Mouse (Mus musculus) cerebellum, adult (tissue): ENCODE data around the gene Rgs11.
"Not testable (repeated sequence)": the region's sequence is repeated elsewhere in the genome, so short reads cannot be mapped to it uniquely, and the experiment has no call there.

Experiments
- ATAC-seq: cut with Nextera tagmentation; 2 replicates; pipeline ENCODE4 v1.9.2; 2017; ENCODE audit warnings: mild to moderate bottlenecking, moderate library complexity, mixed read lengths; ENCODE audit not compliant: insufficient number of reproducible peaks, low FRiP score, low TSS enrichment

The Rgs11 gene

DNA sequence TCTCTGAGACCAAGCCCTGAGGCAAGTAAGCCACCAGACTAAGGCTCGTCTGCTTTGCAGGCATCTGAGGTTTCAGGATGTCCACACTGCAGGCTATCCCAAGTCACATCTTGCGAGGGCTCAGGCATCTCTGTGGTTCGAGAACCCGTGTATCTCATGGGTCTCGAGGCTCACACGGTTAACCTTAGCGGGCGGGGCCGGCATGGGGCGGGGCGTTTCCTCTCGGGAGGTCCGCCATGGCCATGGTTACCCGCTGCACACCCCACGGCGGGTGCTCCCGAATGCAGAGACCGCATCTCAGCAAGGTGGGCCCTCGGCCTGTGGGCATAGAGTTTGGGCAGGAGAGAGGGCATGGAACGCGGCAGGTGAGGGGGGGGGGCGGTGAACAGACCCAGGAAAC, at the start of gene Rgs11:
Gene Rgs11, plus strand, starts transcription at position 215 of the 400 bp plus-strand sequence.
- ATAC-seq = no peak

DNA sequence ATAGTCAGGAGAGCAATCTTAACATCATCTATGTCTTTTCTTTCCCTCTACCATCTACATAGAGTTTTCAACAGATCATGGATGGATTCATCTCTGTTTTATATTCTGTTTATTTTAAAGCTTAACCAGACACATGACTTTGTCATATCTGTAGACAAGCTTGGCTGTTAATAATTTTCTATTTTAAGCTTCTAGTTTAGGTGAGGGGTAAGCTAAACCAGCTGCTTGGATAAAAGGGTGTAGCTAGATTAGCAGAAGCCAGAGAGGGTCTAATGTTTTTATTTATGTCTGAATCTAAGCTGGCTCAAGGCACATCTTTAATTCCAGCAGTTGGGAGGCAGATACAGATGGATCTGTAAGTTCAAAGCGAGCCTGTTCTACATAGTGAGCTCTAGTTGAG, 40.0 kb upstream of the Rgs11 start:
- ATAC-seq = no peak

DNA sequence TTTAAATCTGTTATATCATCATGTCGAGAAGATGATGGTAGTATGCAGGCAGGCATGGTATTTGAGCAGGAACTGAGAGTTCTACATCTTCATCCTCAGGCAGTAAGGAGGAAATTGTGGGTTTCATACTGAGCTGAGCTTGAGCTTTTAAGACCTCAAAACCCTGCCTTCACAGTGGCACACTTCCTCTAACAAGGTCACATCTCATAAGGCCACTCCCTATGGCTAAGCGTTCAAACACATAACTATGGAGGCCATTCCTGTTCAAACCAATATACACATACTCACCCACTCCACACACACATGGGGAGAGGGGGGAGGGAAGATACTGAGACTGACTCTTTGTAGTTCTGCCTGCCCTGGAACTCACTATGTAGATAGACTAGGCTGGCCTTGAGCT, 34.7 kb upstream of the Rgs11 start:
- ATAC-seq = no peak

DNA sequence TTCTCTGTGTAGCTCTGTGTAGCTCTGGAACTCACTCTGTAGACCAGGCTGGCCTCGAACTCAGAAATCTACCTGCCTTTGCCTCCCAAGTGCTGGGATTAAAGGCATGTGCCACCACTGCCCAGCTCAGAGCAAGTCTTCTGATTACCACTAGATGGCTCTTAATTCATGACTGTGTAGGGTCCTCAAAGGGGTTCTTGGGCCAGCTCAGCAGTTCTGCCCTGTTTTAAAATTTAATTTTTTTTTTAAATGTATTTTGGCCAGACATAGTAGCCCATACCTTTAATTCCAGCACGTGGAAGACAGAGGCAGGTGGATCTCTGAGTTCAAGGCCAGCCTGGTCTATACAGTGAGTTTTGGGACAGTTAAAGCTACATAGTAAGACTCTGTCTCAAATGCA, 27.5 kb upstream of the Rgs11 start:
- ATAC-seq = not testable (repeated sequence)

DNA sequence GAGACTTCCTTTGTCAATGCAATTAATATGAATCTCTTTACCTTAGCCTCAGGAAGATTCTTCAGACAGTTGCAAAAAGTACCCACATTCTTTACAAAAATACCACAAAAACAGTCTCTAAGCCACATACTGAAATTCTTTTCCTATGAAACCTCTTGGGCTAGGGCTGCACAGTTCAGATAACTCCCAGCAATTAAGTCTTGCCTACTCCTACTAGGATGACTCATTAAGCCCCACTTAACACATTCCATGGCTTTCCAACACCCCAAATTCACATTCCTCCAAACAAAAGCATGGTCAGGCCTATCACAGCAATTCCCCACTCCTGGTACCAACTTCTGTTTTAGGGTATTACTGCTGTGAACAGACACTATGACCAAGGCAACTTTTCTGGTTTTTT, 24.1 kb upstream of the Rgs11 start:
- no peak for ATAC-seq

DNA sequence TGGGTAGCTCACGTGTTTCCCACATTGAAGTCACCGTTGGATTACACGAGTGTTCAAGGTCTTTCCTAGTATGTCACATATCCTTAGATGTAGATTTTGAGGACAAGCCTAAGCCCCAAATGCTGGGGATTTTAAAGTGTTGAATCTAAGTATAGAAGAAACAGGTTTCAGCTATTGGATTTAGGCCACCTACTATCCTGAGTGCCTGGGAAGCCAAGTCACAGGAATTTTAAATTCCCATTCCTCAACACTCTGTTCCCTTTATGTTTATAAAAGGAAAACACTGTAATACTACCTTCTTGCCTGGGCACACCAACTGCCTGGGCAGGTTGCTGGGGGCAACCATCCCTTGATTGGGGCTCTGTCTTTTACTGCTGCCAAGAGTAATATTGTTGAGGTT, 21.6 kb upstream of the Rgs11 start:
- no peak for ATAC-seq

DNA sequence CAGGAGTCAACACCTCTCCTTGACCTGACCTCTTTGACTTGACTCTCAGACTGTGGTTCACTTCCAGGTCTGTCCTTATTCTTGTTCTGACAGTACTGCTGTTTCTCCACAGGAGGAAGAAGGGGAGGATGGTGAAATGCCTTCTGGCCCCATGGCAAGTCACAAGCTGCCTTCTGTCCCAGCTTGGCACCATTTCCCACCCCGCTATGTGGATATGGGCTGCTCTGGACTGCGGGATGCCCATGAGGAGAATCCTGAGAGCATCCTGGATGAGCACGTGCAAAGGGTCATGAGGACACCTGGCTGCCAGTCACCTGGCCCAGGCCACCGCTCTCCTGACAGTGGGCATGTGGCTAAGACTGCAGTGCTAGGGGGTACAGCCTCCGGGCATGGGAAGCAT, 15.2 kb upstream of the Rgs11 start:
- peak; percentile 45; the same call in 1 of the 2 replicates for ATAC-seq

DNA sequence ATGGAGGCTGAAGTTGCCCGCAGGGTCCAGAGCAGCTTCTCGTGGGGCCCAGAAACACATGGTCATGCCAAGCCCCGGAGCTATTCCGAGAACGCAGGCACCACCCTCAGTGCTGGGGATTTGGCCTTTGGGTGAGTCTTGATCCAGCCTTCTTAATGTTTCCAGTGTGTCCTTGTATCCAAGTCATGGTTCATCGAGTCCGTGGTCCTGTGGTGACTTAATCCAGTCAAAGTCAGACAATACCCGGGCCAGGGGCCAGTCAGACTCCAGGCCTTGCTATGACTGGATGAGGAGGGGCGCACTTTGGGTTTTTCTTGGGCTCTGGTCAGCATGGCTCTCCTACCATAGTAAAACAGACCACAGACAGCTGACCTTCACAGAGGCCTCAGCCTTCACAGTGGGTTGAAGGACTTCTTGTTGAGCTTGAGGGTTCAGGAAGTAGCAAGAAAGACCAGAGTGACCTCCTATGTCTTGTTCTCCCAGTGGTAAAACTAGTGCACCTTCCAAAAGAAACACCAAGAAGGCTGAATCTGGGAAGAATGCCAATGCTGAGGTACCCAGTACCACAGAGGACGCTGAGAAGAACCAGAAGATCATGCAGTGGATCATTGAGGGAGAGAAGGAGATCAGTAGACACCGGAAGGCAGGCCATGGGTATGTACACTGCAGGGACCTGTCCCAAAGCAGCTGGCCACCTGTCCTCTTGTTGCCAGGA, 14.5 kb upstream of the Rgs11 start:
- ATAC-seq = no peak

DNA sequence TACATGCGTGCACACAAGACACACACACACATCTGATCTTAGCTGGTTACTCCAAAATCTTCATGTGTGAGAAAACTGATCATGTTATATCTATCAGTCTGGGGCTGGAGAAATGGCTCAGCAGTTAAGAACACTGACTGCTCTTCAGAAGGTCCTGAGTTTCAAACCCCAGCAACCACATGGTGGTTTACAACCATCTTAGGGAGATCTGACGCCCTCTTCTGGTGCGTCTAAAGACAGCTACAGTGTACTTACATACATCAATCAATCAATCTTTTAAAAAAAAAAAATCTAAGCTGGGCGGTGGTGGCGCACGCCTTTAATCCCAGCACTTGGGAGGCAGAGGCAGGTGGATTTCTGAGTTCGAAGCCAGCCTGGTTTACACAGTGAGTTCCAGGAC, 11.3 kb upstream of the Rgs11 start:
- not testable (repeated sequence) for ATAC-seq

DNA sequence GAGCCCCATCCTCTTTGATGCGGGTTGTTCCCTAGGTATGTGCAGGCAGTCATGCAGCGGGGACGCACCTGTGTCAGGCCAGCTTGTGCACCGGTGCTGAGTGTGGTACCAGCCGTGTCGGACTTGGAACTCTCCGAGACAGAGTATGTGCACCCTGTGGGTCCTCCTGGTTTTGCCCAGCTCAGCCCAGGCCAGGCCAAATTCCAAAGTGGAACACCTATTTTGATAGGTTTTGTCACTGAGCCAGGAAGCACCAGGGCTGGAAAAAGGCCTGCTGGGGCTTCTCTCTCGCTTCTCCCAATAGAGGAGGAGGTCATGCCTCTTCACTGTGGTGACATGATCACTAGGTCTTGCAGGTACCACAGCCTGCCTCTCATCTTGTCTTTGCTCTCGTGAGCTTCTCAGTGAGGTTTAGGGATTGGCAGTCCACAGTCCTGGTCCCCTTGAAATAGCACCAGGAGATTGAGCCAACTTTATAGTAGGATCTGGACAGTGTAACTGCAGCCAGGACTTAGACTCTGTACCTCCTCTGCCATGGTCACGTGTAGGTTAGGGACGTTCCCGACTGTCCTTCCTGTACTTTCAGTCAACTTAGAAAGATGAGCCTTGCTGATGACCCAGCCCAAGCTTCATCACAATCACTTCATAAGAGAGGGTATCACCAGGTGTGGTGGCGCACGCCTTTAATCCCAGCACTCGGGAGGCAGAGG, 10.1 kb upstream of the Rgs11 start:
- ATAC-seq = no peak

DNA sequence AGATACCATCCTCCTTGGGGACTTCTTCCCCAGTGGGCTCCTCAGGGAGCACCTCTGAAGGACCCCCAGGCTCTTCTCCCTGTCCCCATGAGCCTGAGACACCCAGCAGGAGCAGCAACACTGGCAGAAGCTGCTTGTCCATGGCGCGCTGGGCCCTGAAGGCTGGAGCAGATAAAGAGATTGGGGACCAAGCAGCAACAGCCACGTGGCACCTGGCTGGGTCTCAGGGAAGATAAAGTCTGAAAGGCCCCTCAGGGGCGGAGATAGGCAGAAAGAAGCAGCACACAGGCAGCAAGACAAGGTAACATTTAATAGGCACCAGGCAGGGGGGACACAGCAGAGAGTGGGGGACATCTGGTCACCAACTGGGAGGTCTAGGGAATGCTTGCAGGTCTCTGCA, 3.9 kb upstream of the Rgs11 start, which contains the start of gene Pdia2:
Gene Pdia2, minus strand, starts transcription at position 196 of the 400 bp plus-strand sequence.
- no peak for ATAC-seq

DNA sequence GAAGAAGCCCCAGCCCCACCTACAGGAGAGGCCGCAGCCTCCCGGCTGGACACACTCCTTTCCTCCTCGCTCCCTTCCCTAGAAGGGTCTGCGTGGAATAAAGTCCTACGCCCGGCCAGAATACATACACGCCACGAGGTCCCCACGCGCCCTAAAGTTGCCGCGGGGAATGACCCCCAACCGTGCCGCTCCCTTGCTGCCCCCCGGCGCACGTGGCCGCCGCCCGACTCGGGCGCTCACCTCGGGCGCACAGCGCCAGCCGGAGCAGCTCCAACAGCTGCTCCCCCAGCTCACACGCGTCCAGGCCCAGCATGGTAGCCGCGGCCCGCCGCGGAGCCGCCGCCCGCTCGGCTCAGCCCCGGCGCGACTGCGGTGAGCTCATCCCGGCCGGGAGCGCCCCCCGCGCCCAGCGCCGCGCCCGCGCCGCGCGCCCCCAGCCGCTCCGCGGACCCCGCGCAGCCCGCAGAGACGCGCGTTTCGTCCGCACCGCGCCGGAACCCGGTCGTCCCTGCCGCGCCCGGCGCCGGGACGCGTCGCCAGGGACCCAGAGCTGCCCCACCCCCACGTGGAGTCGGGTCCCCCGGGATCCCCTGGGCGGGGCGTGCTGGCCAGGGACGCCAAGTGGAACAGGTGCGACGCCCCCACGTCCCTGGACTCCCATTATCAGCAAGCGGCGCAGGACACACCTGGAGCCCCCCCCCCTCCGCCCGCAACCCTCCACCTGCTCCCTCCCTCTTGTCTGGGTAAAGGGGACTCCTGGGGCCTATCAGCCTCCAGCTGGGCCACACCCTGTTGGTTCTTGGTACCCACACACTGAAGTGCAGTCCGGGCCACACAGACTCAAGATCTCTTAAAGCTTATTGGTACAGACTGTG, 1.7 kb upstream of the Rgs11 start:
- no peak for ATAC-seq

DNA sequence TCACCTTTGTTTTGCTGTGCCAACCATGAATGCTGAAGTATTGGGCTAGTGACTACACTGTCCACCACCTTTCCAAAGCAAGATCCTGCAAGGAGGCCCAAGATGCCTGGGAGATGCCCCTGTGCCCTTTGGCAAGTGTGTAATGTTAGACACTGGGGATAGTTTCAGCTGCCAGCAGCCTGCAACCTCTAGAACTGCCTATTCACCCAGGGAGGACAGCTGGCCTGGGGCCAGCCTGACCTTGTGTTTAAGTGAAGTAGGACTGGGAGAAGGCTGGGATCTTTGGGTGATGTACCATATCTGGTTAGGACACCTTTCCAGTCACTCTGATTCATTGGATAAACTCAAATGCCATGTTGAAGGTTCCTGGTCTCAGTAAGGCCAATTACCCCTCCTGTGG, 753 bp upstream of the Rgs11 start:
- ATAC-seq = no peak

DNA sequence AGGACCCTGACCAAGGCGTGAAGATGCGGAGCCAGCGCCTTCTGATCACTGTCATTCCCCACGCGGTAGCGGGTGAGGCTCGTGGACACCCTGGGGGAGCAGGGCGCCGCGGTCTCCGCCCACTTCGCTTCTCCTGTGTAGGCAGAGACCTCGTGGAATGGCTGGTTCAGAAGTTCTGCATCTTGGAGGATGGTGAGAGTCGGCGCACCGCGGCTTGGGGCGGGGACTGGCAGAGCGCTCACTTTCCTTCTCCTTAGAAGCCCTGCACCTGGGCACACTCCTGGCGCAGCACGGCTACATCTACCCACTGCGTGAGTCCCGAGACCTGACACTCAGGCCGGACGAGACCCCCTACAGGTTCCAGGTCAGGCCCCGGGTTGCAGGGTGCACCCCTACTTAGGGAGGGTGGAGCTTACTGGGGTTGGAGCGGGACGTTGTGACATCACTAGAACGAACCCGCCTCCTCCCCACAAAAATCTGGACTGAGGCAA, 615 bp downstream of the Rgs11 start:
- no peak for ATAC-seq

DNA sequence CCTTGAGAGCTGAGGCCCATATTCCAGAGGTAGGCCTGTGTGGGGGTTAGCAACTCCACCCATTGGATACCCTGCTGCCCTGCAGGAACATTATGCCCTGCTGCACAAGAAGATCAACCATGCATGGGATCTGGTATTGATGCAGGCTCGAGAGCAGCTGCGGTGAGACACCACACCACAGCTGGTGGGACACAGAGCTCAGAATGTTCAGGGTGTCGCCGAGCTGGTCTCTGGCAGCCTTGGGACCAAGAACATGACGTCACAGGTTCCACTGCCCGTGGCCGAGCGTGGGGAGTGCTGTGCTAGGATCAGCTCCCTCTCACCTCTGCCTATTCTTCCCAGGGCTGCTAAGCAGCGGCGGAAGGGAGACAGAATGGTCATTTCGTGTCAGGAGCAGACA, 2.0 kb downstream of the Rgs11 start:
- no peak for ATAC-seq

DNA sequence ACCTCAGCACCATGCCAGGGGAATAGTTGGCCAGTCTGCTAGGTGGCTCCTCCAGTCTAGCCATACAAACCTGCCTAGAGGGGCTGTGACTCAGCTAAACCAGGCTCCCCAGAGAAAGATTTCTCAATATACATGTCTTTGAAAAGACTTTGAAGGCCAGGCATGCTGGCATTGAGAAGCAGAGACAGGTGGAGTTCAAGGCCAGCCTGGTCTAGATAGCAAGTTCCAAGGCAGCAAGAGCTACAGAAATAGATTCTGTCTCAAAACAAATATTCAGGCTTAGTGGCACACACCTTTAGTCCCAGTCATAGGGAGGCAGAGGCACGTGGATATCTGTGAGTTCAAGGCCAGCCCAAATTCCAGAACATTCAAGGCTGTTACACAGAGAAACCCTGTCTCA, 3.6 kb downstream of the Rgs11 start:
- no peak for ATAC-seq

DNA sequence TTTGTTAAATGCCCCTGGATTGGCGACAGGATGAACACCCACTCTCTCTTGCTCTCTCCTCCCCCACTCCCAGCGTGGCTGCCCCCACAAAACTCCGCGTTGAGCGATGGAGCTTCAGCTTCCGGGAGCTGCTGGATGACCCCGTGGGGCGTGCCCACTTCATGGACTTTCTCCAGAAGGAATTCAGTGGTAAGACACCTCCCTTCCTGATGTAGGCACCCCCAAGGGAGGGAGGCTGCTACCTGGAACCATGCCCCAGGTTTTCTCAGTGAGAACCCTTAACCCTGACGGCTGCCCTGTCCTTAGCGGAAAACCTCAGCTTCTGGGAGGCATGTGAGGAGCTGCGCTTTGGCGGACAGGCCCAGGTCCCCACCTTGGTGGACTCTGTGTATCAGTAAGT, 4.9 kb downstream of the Rgs11 start, which contains the start of gene Arhgdig:
Gene Arhgdig, minus strand, starts transcription at position 101 of the 400 bp plus-strand sequence.
- no peak for ATAC-seq

DNA sequence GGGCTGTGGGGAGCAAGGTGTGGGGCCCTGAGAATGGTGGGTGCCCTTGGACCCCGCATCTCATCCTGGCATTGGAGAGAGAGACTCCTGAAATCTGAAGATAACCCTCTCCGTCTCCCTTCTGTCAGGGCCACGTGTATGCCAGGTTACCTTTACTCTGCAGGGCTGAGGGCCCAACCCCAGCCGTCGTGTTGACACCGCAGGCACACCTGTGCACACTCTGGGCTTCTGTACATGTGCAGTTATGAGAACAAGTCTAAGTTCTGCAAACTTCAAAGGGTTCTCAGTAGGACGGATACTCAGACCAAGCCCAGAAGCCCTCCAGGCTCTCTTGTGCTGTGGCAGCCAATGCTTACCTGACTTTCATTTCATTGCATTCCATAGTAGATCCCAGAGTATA, 9.5 kb downstream of the Rgs11 start:
- no peak for ATAC-seq

DNA sequence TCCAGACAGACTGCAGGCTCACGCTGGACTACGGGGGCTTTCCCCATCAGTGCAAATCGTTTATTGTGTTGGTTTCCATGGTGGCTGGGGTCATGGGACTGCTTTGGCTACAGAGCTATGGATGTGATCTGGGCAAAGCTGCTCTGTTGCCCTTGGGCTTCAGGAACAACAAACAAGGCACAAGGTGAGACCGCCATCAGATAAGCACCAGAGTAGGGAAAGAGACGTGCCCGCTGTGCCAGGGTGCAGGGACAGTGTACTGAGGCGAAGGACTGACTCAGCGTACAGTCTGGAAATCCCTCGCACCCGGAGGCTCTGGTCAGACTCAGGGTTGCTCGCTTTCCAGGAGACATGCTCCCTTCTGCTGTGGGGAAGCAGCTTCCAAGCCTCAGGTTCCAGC, 9.9 kb downstream of the Rgs11 start:
- ATAC-seq = no peak

DNA sequence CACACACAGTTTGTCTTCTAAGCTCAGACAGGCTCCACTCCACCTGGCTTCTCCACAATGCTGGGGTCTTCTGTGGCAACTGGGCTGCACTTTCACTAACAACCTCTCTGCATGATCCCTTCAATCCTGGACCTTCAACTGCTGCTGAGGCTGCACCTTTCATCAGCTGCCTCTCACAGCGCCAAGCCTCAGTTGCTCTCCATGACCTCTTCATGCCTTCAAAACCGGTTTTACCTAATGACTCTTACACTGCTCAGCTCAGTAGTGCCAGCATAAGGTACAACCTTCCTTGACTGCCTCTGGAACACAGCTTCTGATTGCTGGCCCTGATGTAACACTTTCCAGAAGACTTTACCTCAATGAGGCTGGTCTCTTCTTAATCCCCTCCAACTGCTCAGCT, 18.8 kb downstream of the Rgs11 start:
- ATAC-seq = no peak

DNA sequence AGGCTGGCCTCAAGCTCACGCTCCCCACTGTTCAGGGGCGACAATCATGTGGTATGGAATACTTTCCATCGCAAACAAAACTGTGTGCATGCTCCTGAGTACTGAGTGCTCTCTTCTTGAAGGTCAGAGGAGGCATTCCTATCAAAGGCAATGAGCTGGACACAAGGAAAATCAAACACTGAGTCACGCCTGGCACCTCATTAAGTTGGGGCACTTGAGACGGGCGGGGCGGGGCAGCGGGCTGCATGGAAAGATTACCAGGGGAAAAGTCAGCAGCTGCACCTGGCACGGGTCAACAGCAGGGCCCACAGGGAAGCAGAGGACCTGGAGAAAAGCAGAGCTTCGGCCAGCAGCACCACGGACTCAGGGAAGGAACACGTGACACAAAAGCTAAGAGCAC, 22.4 kb downstream of the Rgs11 start:
- no peak for ATAC-seq
